Mouse (Mus musculus): ENCODE results near the gene Apaf1.

The Apaf1 gene

DNA sequence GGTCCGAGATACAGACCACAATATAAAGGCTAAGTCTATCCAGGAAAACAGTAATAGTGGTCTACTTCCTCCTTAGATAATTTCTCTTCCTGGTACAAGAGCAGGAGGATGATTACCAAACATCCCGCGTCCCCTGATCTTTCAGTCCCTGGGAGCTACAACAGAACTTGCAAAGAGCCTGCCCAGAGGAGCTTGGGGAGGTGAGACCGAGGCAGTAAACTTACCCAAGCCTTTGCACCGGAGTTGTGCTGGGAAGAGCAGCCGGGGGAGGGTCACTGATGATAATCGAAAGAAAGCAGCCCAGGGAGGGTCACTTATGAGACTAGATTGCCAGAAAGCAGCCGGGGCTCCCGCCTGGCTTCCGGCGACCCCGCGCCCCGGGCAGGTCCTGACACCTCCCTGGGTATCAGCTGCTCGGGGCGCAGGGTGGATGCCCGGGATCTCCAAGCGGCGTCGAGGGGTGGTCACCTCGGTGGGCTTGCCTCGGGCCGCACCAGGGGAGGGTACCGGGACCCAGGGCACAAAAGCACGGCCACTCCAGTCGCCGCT, 537 bp downstream of the Apaf1 start:
- DNase-seq (ENCODE audit: low read depth, low spot score): peak; percentile 21

- no peak for DNase-seq (ENCODE audit: low read depth, low spot score)
Measured at GRCm38 (mm10) chr10:91080540-91080939, 2.0 kb downstream of the Apaf1 start.

GRCm38 (mm10) chr10:91076667-91077066, 5.9 kb downstream of the Apaf1 start:
- no peak for DNase-seq (ENCODE audit: low read depth, low spot score)

- DNase-seq (ENCODE audit: low read depth, low spot score): peak; percentile 61
Measured at GRCm38 (mm10) chr10:91073345-91073744, 9.2 kb downstream of the Apaf1 start.

DNA sequence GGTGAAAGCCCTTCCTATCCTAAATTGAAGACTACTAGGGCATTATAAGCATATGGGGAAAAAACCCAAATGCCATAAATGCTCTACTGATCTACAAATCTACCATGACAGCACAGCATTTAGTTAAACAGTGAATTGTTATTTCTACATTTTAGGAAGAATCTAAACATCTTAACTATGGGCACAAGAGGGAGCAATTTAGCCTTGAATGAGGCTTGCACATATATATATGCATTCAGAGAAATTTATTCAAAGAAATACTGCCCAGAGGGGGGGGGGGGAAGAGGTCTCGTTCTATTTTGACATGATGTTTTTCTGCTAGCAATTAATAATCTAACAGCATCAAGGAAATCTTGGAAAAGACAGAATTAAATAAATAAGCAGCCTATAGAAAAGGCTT, 10.8 kb downstream of the Apaf1 start:
- no peak for DNase-seq (ENCODE audit: low read depth, low spot score)

GRCm38 (mm10) chr10:91062355-91062754, 20.2 kb downstream of the Apaf1 start:
- no peak for DNase-seq (ENCODE audit: low read depth, low spot score)

DNA sequence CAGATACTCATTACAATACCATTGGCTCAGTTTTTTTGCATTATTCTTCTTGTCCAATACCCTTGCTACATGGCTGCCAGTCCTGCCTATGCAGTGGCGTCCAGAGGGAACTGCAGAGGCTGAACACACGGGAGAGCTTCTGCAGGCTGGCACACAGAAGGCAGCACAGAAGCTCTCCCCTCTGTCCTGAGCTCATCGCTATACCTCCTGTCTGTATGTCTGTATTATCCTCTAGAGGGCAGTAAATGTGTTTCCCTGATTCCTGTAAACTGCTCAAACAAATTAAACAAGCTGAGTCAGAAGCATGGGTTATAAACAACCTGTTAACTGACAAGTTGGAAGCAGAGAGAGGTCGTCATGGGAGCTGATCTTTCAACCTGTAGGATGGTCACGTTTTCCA, 21.8 kb downstream of the Apaf1 start:
- peak; percentile 31 for DNase-seq (ENCODE audit: low read depth, low spot score)

GRCm38 (mm10) chr10:91052734-91053133, 29.8 kb downstream of the Apaf1 start:
- DNase-seq (ENCODE audit: low read depth, low spot score): no peak

GRCm38 (mm10) chr10:91051156-91051555, 31.4 kb downstream of the Apaf1 start:
- no peak for DNase-seq (ENCODE audit: low read depth, low spot score)

GRCm38 (mm10) chr10:91049696-91050095, 32.9 kb downstream of the Apaf1 start:
- no peak for DNase-seq (ENCODE audit: low read depth, low spot score)

GRCm38 (mm10) chr10:91033942-91034341, 48.6 kb downstream of the Apaf1 start:
- DNase-seq (ENCODE audit: low read depth, low spot score): peak; percentile 39

- DNase-seq (ENCODE audit: low read depth, low spot score): peak; percentile 67
Measured at GRCm38 (mm10) chr10:91032399-91032798, 50.2 kb downstream of the Apaf1 start.

DNA sequence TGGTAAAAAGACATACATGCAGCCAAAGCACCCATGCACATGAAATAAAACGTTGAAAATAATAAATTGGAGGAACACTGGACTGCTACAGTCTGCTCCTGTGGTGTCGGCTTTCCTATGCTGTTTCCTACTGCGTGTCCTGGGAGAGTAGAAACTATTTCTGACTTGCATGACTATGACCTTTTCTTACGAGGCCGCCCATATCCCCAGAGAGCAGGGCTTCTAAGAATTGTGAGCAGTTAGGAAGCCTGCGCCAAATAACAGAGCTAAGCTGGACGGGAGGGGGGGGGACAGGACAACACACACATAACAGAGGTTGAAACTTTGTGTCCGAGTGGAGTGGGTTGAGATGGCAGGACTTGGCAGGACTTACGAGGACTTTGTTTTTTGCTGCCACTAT, 51.4 kb downstream of the Apaf1 start:
- DNase-seq (ENCODE audit: low read depth, low spot score): peak; percentile 67

GRCm38 (mm10) chr10:91029002-91029539, 53.5 kb downstream of the Apaf1 start:
- no peak for DNase-seq (ENCODE audit: low read depth, low spot score)

DNA sequence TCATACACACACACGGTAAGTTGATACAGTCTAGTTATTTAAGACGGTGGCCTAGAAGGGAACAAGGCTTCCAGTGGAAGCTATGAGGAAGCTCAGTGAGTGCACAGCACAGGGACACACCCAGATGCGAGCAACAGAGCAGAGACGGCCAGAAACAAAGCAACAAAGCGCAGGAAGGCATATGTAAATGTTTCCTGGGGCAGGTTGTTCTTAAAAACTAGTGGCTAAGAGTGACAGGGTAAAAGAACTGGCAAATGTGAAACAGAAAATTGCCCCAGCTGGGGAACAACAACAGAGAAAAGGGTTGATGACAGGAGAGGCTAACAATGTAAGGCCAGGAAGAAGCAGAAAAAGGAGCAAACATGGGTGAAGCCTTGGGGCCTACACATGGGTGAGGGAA, 54.6 kb downstream of the Apaf1 start:
- DNase-seq (ENCODE audit: low read depth, low spot score): no peak

GRCm38 (mm10) chr10:91027468-91027867, 55.1 kb downstream of the Apaf1 start:
- DNase-seq (ENCODE audit: low read depth, low spot score): no peak

DNA sequence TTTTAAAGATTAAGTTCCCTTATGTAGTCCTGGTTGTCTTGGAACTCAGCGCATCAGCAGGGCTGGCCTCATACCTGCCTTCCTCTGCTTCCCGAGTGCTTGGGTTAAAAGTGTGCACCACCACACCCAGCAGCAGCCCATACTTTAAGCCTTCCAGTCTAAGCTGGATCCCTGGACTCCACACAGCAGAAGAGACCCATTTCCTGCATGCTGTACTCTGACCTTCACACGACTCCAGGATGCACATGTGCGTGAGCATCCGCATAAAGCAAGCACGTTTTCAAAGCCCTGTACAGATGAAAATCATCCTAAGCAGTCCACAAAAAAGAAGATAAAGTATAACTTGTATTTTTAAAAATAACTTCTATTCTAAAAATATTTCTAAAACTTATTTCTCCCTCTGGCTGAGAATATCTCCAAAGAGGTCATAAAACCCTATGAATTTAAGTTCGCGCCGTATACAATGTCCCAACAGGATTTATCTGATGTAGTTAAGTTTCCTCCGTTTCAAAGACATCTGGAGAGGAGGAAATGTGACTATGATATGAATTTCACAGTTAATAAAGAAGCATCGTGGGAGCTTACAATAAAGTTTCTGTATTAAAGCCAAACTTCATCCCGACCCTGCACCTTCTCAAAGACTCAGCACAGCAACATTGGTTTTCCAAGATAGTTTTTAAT, 76.6 kb downstream of the Apaf1 start:
- no peak for DNase-seq (ENCODE audit: low read depth, low spot score)

DNA sequence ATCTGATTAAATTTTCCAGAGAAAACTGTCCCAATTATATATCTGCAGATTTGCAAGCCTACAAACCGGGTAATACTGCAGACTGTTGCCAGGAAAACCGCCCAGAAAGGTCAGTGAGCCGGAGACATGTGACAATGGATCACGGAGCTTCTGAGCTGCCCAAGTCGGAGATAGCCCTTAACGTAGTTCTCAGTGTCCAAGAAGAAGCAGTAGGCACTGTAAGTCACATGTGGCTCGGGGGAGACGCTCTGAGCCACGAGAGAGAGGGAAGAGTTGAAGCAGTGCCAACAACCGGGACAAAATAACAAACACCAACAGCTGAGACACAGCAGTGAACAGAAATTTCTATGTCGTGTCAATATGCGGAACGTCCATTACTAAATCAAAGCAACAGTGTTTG, 81.1 kb downstream of the Apaf1 start:
- DNase-seq (ENCODE audit: low read depth, low spot score): peak; percentile 15

GRCm38 (mm10) chr10:90999899-91000298, 82.7 kb downstream of the Apaf1 start:
- DNase-seq (ENCODE audit: low read depth, low spot score): no peak

DNA sequence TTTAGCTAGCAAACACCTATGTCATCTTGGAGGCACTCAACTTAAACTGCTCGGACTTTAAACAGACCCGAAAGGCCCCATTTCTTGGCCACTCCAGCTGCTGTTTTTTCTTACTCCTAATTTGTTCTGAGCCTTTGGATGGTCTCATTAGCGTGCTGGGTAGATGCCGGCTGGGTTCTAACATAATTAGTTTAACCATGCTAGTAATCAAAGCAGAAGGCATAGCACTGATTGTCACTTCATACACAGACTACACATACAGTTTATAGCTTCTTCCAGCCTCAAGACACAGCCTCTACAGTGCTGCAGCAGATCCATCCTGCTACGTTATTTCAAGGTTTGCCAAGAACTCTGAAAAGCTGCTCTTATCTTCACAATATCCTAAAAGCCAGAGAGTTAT, 88.7 kb downstream of the Apaf1 start:
- DNase-seq (ENCODE audit: low read depth, low spot score): no peak

GRCm38 (mm10) chr10:90992237-90992636, 90.3 kb downstream of the Apaf1 start:
- no peak for DNase-seq (ENCODE audit: low read depth, low spot score)

DNA sequence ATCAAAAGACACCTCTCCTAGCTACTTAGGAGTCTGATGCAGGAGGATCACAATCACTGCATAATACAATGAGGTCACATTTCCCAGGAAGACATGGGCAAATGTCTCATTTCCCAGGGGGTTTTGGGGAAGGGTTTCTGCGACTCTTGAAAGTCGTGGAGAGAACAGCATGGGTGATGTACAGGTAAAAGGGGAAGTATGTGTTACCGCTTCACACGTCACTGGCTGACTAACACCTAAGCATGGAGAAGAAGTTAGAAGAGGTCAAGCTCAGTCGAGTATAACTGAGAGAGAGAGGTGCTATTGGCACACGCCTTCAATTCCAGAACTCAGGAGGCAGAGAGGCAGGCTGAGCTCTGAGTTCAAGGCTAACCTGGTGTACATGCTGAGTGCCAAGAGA, 92.2 kb downstream of the Apaf1 start:
- no peak for DNase-seq (ENCODE audit: low read depth, low spot score)

- peak; percentile 10 for DNase-seq (ENCODE audit: low read depth, low spot score)
Measured at GRCm38 (mm10) chr10:90983046-90983445, 99.5 kb downstream of the Apaf1 start.
